Mouse (Mus musculus) midbrain, embryonic 12.5 days (tissue): Measurements from ENCODE around the gene Apol7a. TPM values are rescaled to one million over a fixed set of nuclear protein-coding genes. Genes with fewer than 3 reads are reported as not detected.
"Not testable (repeated sequence)": the region's sequence is repeated elsewhere in the genome, so short reads cannot be mapped to it uniquely, and the experiment has no call there.

Experiments used
- ATAC-seq: fragments of 200-750 bp; cut with Nextera tagmentation; 2 replicates; pipeline ENCODE4 v1.8.0; 2017; ENCODE audit warnings: low read depth, moderate TSS enrichment, moderate library complexity; ENCODE audit not compliant: low FRiP score
- H3K27ac ChIP-seq: fragments of 300-500 bp; sonication (generic); replicated peaks from 2 replicates; pipeline ENCODE4 v1.5.1; 2016; ENCODE audit warnings: mild to moderate bottlenecking
- H3K27me3 ChIP-seq: fragments of 300-500 bp; sonication (generic); 2 replicates; pipeline ENCODE4 v1.6.1; 2016; ENCODE audit warnings: mild to moderate bottlenecking
- H3K36me3 ChIP-seq: fragments of 300-500 bp; sonication (generic); 2 replicates; pipeline ENCODE4 v1.6.1; 2016
- H3K4me1 ChIP-seq: fragments of 300-500 bp; sonication (generic); 2 replicates; pipeline ENCODE4 v1.6.1; 2016
- H3K4me2 ChIP-seq: fragments of 300-500 bp; sonication (generic); replicated peaks from 2 replicates; pipeline ENCODE4 v1.6.1; 2016; ENCODE audit warnings: mild to moderate bottlenecking, moderate library complexity
- H3K4me3 ChIP-seq: fragments of 300-500 bp; sonication (generic); 2 replicates; pipeline ENCODE4 v1.5.1; 2016; ENCODE audit warnings: mild to moderate bottlenecking
- H3K9ac ChIP-seq: fragments of 300-500 bp; sonication (generic); replicated peaks from 2 replicates; pipeline ENCODE4 v1.6.1; 2016; ENCODE audit warnings: mild to moderate bottlenecking, moderate library complexity
- H3K9me3 ChIP-seq: fragments of 300-500 bp; sonication (generic); 2 replicates; pipeline ENCODE4 v1.6.1; 2016; ENCODE audit warnings: mild to moderate bottlenecking
- WGBS: fragments of 180-500 bp; shearing (Covaris S2); methylation state at CpG from one replicate; pipeline ENCODE4 v1.1.7; 2016; 5-methylcytosine and 5-hydroxymethylcytosine counted together
- polyA plus RNA-seq: library from polyadenylated mRNA; unstranded; fragments of >200 nt; fragmentation: Nextera tagmentation; extraction: Ambion mirVana; gene quantifications from 2 replicates; pipeline ENCODE4 v1.2.1, GENCODE M21; 2016

Apol7a gene
- polyA plus RNA-seq, 1 experiment from 2014 or later = not detected

- H3K4me1 ChIP-seq, H3K9me3 ChIP-seq, ATAC-seq, H3K36me3 ChIP-seq, H3K4me3 ChIP-seq, H3K9ac ChIP-seq, H3K27me3 ChIP-seq, H3K27ac ChIP-seq, H3K4me2 ChIP-seq: not testable (repeated sequence)
- 84% methylated on average over 11 of the region's 11 CpGs for WGBS
These were observed 1.3 kb downstream of the Apol7a start for GRCm38 (mm10) chr15:77397450-77398132.

GRCm38 (mm10) chr15:77393832-77394231 lies 5.1 kb downstream of the Apol7a start:
- 73% methylated on average over 3 of the region's 3 CpGs for WGBS
- H3K27me3 ChIP-seq, H3K4me3 ChIP-seq, H3K4me2 ChIP-seq, H3K27ac ChIP-seq, H3K9ac ChIP-seq, H3K4me1 ChIP-seq, ATAC-seq, H3K36me3 ChIP-seq, H3K9me3 ChIP-seq: not testable (repeated sequence)

- H3K4me2 ChIP-seq = no peak overlapping the region
These were observed 11.4 kb downstream of the Apol7a start for GRCm38 (mm10) chr15:77387462-77387861.

GRCm38 (mm10) chr15:77384340-77385030 lies 14.4 kb downstream of the Apol7a start:
- H3K9ac ChIP-seq = no peak overlapping the region
- 91% methylated on average over 7 of the region's 7 CpGs for WGBS
- no peak overlapping the region for H3K4me2 ChIP-seq
- H3K36me3 ChIP-seq = no peaks in the 10 kb centered on the region
- H3K4me3 ChIP-seq = no peak overlapping the region
- no peaks in the 10 kb centered on the region for H3K9me3 ChIP-seq
- no peak for ATAC-seq
- no peaks in the 10 kb centered on the region for H3K27me3 ChIP-seq
- H3K27ac ChIP-seq = no peak overlapping the region
- no peaks in the 10 kb centered on the region for H3K4me1 ChIP-seq

More at GRCm38 (mm10) chr15:77387462-77387861, 11.4 kb downstream of the Apol7a start:
- Histone ChIP-seq H3K27me3 (no peaks in the 10 kb centered on the region), H3K9ac (no peak overlapping the region), H3K4me1 (no peaks in the 10 kb centered on the region), H3K36me3 (no peaks in the 10 kb centered on the region), H3K4me3 (no peak overlapping the region), H3K27ac (no peak overlapping the region), H3K9me3 (no peaks in the 10 kb centered on the region)
- WGBS = 80% methylated on average over 2 of the region's 2 CpGs
- ATAC-seq = no peak

- 69% methylated on average over 1 of the region's 1 CpGs for WGBS
- ATAC-seq = no peak
- no peaks in the 10 kb centered on the region for H3K4me1 ChIP-seq
- H3K36me3 ChIP-seq = no peaks in the 10 kb centered on the region
- no peak overlapping the region for H3K9ac ChIP-seq
- no peaks in the 10 kb centered on the region for H3K27me3 ChIP-seq
- H3K4me2 ChIP-seq = no peak overlapping the region
- H3K27ac ChIP-seq = no peak overlapping the region
- H3K4me3 ChIP-seq = no peak overlapping the region
- no peaks in the 10 kb centered on the region for H3K9me3 ChIP-seq
These were observed 16.0 kb downstream of the Apol7a start for GRCm38 (mm10) chr15:77382880-77383279.

GRCm38 (mm10) chr15:77382271-77382850 lies 16.5 kb downstream of the Apol7a start:
- Histone ChIP-seq H3K4me3 (no peak overlapping the region), H3K4me2 (no peak overlapping the region), H3K9ac (no peak overlapping the region), H3K4me1 (no peaks in the 10 kb centered on the region), H3K27ac (no peak overlapping the region), H3K9me3 (no peaks in the 10 kb centered on the region), H3K27me3 (no peaks in the 10 kb centered on the region), H3K36me3 (no peaks in the 10 kb centered on the region)
- no peak for ATAC-seq
- 86% methylated on average over 10 of the region's 11 CpGs for WGBS

GRCm38 (mm10) chr15:77381481-77381880 lies 17.4 kb downstream of the Apol7a start:
- 87% methylated on average over 6 of the region's 6 CpGs for WGBS
- no peak overlapping the region for H3K9ac ChIP-seq
- H3K9me3 ChIP-seq = no peaks in the 10 kb centered on the region
- ATAC-seq = no peak
- no peak overlapping the region for H3K4me3 ChIP-seq
- H3K27ac ChIP-seq = no peak overlapping the region
- H3K36me3 ChIP-seq = no peaks in the 10 kb centered on the region
- H3K4me2 ChIP-seq = no peak overlapping the region
- no peaks in the 10 kb centered on the region for H3K4me1 ChIP-seq
- H3K27me3 ChIP-seq = no peaks in the 10 kb centered on the region

GRCm38 (mm10) chr15:77379921-77380320 lies 19.0 kb downstream of the Apol7a start:
- WGBS = 37% methylated on average over 4 of the region's 4 CpGs
- ATAC-seq = no peak
- Histone ChIP-seq H3K36me3 (no peaks in the 10 kb centered on the region), H3K9ac (no peak overlapping the region), H3K27ac (no peak overlapping the region), H3K27me3 (no peaks in the 10 kb centered on the region), H3K4me1 (no peaks in the 10 kb centered on the region), H3K4me2 (no peak overlapping the region), H3K4me3 (no peak overlapping the region), H3K9me3 (no peaks in the 10 kb centered on the region)

GRCm38 (mm10) chr15:77377419-77377818 lies 21.5 kb downstream of the Apol7a start:
- H3K4me1 ChIP-seq = no peaks in the 10 kb centered on the region
- H3K9ac ChIP-seq = no peak overlapping the region
- ATAC-seq = no peak
- H3K4me2 ChIP-seq = no peak overlapping the region
- no peaks in the 10 kb centered on the region for H3K9me3 ChIP-seq
- no peak overlapping the region for H3K4me3 ChIP-seq
- H3K27ac ChIP-seq = no peak overlapping the region
- no peaks in the 10 kb centered on the region for H3K27me3 ChIP-seq
- H3K36me3 ChIP-seq = no peaks in the 10 kb centered on the region
- 94% methylated on average over 4 of the region's 4 CpGs for WGBS

- Histone ChIP-seq H3K4me1 (no peaks in the 10 kb centered on the region), H3K4me2 (no peak overlapping the region), H3K9ac (no peak overlapping the region), H3K36me3 (no peaks in the 10 kb centered on the region), H3K4me3 (no peak overlapping the region), H3K27ac (no peak overlapping the region), H3K27me3 (no peaks in the 10 kb centered on the region), H3K9me3 (no peaks in the 10 kb centered on the region)
- ATAC-seq = no peak
- WGBS = 87% methylated on average over 7 of the region's 7 CpGs
These were observed 22.0 kb downstream of the Apol7a start for GRCm38 (mm10) chr15:77376920-77377319.

- Histone ChIP-seq H3K4me3 (no peak overlapping the region), H3K9me3 (no peaks in the 10 kb centered on the region), H3K9ac (no peak overlapping the region), H3K4me2 (no peak overlapping the region), H3K27me3 (no peaks in the 10 kb centered on the region), H3K27ac (no peak overlapping the region), H3K36me3 (no peaks in the 10 kb centered on the region), H3K4me1 (peaks cover 17% of the 10 kb centered on the region)
- 90% methylated on average over 8 of the region's 8 CpGs for WGBS
- no peak for ATAC-seq
These were observed 28.3 kb downstream of the Apol7a start for GRCm38 (mm10) chr15:77370588-77370987.

- no peak overlapping the region for H3K27ac ChIP-seq
- ATAC-seq = no peak
These were observed 28.9 kb downstream of the Apol7a start for GRCm38 (mm10) chr15:77369981-77370380.

More at GRCm38 (mm10) chr15:77369981-77370380, 28.9 kb downstream of the Apol7a start:
- Histone ChIP-seq H3K4me3 (no peak overlapping the region), H3K4me1 (peaks cover 17% of the 10 kb centered on the region), H3K36me3 (no peaks in the 10 kb centered on the region), H3K4me2 (no peak overlapping the region), H3K27me3 (no peaks in the 10 kb centered on the region), H3K9me3 (no peaks in the 10 kb centered on the region), H3K9ac (no peak overlapping the region)
- WGBS = 94% methylated on average over 21 of the region's 21 CpGs
